Mouse (Mus musculus) monocyte, adult 5-6 weeks (primary cell): ENCODE results near the gene Scamp2. TPM values are rescaled to one million over a fixed set of nuclear protein-coding genes. Genes with fewer than 3 reads are reported as not detected.
A peak's percentile ranks its signal among the peaks of the same experiment; 100 is the strongest.

ENCODE experiments used
- ATAC-seq: fragments of 153-309, 156-312 bp; replicated peaks from 2 replicates; pipeline ENCODE4 v1.8.0; 2017; ENCODE audit warnings: mild to moderate bottlenecking; ENCODE audit not compliant: low TSS enrichment, insufficient number of reproducible peaks, severe bottlenecking, poor library complexity, low FRiP score
- total RNA-seq: library from RNA; stranded (forward); fragments of 200-1000, 200-491, 200-594 nt; gene quantifications from 3 replicates; pipeline ENCODE4 v1.2.3, GENCODE M21; 2017

Gene Scamp2
- total RNA-seq, result 30.6 to 40.9 TPM (median 34.3 TPM) in 3 replicates

- ATAC-seq, result peak; percentile 89
These were observed at the start of gene Scamp2 for GRCm38 (mm10) chr9:57560861-57561710. Scamp2 (plus strand) TSS chr9:57560943.

DNA sequence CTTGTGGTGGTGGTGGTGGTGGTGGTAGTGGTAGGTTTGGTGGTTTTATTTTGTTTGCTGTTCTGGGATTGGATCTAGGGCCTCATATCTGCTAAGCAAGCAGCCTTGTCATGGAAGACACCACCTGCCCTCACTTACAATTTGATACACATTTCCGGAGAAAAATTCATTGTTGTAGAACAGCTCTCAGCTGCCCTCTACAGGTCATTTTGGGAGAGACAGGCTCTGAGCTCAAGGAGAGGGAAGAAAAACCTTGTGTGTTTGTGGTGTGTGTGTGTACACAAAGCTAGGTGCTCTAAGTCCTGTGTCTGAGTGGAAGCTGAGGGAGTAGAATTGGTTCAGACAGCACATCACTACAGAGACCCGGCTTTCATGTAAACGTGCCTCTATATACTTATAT lies 43.6 kb upstream of the Scamp2 start:
- peak; percentile 62; the same call in 1 of the 2 replicates for ATAC-seq

GRCm38 (mm10) chr9:57520375-57521055 lies 40.2 kb upstream of the Scamp2 start:
- no peak for ATAC-seq

DNA sequence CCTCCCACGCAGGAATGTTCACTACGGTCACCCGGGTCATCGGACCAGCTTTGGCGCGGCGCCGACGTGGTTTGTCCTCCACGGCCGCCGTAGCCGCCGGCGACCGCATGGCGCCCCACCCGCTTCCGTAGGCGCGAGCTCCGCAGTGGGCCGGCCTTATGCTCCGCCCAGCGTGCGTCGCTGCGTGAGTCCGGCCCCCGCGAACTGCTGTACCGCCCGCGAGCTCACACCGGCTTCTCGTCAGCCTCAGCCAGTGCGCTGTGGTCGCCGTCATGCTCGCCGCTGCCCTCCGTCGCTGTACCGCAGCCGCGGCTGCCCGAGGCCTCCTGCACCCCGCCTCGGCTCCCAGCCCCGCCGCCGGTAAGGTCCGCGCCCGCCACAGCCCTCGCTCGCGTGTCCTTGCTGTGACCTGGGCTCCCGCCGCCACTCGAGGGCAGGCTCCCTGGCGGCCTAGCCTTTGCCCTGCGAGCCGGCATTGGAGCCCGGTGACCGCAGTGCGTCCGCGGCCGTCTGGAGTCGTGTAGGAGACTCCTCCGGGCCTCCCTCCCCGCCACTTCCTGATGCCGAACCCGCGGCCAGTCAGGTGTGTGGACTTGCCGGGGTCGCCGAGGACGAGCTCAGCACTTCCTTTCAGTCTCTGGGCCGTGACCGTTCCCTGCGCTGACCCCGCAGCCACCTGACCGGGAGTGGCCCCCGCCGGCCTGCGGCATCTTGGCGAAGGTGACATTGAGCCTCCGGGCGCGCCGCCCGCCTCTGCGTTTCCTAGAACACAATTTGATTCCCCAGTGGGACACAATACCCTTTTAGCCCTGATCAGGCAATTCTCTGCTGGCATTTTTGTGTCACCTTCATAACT lies 39.5 kb upstream of the Scamp2 start, which contains the start of gene Cox5a:
Gene Cox5a, plus strand, starts transcription at position 219 of the 856 bp plus-strand sequence.
- ATAC-seq, result peak; percentile 87

- no peak for ATAC-seq
These were observed 38.5 kb upstream of the Scamp2 start for GRCm38 (mm10) chr9:57522114-57522860.

- ATAC-seq, result no peak
These were observed 37.9 kb upstream of the Scamp2 start for GRCm38 (mm10) chr9:57522861-57523246.

DNA sequence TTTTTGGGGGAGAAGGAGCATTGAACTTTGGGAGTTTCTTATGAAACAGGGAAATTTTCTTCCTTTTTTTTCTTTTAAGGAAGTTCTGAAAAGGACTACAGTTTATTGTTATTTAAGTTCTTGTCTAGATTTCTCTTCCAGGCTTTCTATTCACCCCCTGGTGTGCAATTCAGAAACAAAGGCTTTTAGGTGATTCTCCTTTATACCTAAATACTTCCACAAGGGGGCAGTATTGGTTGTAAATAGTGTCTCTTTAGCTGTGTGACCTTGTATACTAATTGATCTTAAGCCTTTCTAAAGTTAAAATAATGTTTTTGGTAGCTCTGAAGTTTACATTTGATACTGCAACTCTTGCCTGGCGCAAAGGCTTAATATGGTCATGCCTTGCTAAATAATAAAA lies 37.0 kb upstream of the Scamp2 start:
- ATAC-seq, result no peak

DNA sequence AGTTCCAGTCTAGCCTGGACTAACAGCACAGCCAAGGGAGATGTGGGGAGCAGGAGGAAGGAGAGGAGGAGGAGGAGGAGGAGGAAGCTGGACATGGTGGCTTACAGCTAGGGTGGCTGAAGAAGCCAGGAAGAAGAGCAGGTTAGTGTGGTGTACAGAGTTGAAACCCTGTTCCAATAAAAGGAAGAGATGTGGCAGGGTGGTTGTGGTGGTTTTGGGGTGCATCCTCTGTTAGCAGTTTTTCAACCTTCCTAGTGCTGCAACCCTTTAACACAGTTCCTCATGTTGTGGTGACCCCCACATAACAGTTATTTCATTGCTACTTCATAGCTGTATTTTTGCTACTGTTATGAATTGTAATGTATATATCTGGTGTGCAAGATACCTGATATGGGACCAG lies 36.3 kb upstream of the Scamp2 start:
- no peak for ATAC-seq

DNA sequence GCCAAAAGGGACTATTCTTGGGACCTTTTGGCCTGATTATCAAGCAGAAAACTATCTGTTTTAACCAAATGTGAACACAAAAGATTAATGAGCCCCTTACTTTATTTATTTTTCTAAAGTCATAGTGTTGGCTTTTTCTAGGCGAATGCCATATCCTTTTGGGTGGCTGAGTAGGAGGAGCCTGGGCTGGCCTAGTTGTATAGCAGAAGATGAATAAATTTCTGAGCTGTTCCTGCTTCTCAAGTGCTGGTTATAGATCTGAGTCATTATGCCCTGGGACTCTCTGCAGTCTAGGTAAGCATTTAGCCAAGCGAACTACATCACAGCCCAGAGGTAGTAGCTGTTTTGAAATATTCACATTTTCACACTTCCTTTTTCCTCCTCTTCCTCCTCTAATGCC lies 35.2 kb upstream of the Scamp2 start:
- ATAC-seq, result no peak

GRCm38 (mm10) chr9:57526435-57526834 lies 34.3 kb upstream of the Scamp2 start:
- no peak for ATAC-seq

DNA sequence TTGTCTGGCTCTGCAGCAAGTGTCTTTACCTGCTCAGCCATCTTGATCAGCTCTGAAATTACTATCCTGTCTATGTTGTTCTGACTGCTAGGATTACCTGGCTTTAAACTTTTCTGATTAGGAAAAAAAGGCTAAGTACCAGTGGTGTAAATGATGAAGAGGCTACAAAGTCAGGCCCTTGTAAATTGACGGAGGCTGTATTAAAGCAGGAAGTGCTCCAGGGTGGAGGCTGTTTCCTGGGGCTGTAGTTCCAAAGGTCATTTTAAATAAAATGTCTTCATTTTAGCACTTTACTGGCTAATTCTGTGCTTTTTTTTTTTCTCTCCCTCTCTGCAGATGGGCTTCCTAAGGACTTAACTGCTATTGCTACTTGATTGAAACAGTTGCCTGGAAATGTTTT lies 28.8 kb upstream of the Scamp2 start:
- no peak for ATAC-seq

GRCm38 (mm10) chr9:57536362-57536761 lies 24.4 kb upstream of the Scamp2 start:
- ATAC-seq, result no peak

GRCm38 (mm10) chr9:57537044-57537727 lies 23.6 kb upstream of the Scamp2 start, which contains the start of gene Fam219b:
Fam219b (plus strand) TSS chr9:57537528.
- peak; percentile 90 for ATAC-seq

DNA sequence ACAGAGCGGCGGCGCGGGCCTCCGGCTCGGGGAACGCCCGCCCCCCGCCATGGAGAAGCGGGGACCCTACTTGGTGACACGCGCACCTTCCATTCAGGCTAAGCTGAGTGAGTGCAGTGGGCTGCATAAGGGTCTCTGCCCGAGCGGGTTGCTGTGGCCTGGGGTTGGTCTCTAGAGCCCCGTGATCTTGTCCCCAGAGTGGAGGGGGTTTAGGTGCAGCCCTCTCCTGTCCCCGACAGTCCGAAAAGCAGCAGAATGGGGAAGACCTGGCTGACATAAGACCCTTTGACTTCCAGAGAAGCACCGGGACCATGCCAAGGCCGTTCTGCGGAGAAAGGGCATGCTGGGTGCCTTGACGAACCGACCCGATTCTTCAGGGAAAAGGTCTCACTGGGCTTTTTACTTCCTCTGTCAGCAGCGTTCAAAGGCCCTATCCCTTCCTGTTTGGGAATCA lies 23.0 kb upstream of the Scamp2 start:
- ATAC-seq, result no peak; the same call in 1 of the 2 replicates

DNA sequence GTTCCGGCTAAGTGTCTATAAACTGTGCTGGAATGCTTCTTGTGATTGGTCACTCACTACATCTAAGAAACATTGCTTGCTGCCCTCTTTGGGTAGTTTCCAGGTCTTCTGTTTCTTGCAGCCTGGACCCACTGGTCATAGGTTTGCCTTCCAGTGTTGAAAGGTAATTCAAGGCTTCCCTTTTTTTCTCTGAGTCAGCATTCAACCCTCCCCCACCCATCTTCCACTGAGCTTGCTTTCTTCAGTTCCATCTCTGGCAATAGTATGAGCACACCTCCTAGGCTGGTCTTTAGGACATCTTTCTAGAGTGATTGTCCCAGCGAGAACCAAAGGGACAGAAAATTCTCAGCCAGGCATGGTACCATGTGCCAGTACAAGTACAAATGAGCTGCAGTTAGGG lies 21.2 kb upstream of the Scamp2 start:
- ATAC-seq, result no peak

DNA sequence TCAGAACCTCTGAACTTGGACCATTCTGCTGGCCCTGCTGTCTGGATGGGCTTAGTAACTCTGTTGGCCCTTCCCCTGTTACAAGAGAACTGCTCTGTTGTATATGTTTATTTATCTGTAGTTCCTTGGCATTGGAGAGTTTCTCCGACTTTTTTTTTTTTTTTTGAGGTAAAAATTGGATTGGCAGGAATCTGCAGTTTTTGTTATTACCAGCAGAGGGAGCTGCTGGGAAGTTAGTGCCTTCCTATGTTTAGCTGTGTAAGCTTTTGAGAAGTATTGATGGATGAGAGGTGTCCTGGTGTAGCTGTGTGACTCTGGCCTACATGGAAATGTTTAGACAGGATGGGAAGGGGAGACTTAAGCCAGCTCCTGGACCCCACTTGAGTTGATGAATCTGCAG lies 19.4 kb upstream of the Scamp2 start:
- no peak for ATAC-seq

DNA sequence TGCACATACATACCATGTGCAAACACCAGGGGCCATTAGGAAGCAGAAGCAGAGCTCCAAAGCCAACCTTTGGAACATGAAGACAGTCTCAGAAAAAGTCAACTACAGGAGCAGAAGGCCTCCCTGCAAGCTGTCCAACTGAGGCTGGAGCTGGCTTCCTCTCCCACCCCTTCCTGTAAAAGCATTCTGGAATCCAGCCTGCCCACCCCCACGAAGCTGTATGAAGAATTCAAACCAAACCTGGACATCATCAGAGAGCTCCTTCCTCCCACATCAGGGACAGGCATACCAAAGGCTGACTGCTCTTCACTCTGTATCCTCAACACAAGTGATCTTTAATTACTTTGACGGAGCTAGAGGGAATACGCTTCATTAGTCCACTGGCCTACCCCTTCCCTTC lies 16.8 kb upstream of the Scamp2 start:
- ATAC-seq, result no peak

GRCm38 (mm10) chr9:57547287-57547686 lies 13.5 kb upstream of the Scamp2 start:
- ATAC-seq, result no peak
